Mouse (Mus musculus): Measurements from ENCODE around the gene Tle2. TPM values are rescaled to one million over a fixed set of nuclear protein-coding genes. Genes with fewer than 3 reads are reported as not detected.
A peak's percentile ranks its signal among the peaks of the same experiment; 100 is the strongest.

The Tle2 gene
- polyA plus RNA-seq, 1 experiment from 2014 or later: 3.0 TPM

GRCm38 (mm10) chr10:81544296-81545160 is 29.8 kb upstream of the Tle2 start:
- no peak for ATAC-seq
- H3K4me2 ChIP-seq (replicated peaks; ENCODE audit: low read depth): peak overlapping the region; percentile 75
- H3K4me3 ChIP-seq (ENCODE audit: low read depth, low read length): peak overlapping the region; percentile 80
- H3K27ac ChIP-seq (ENCODE audit: low read depth, low read length): peak overlapping the region; percentile 55
- under 1% methylated on average over 93 of the region's 93 CpGs for WGBS
- H3K36me3 ChIP-seq (ENCODE audit: control insufficient read depth, insufficient read depth): 0 out of 2 replicates have a peak, but pooled peaks cover 3% of the 10 kb centered on the region
- no peaks in the 10 kb centered on the region for H3K9me3 ChIP-seq (ENCODE audit: control insufficient read depth)
- no peaks in the 10 kb centered on the region for H3K27me3 ChIP-seq (replicated peaks; ENCODE audit: control insufficient read depth, insufficient read depth, low read length)
- TF ChIP-seq CTCF (IDR thresholded peaks at IDR 0.05; ENCODE audit: low read depth): no peak; the same call in 1 of the 2 replicates
- H3K4me1 ChIP-seq (replicated peaks; ENCODE audit: control insufficient read depth, insufficient read depth, low read length): peaks cover 3% of the 10 kb centered on the region
- H3K9ac ChIP-seq (ENCODE audit: low read depth, low read length): peak overlapping the region; percentile 86

DNA sequence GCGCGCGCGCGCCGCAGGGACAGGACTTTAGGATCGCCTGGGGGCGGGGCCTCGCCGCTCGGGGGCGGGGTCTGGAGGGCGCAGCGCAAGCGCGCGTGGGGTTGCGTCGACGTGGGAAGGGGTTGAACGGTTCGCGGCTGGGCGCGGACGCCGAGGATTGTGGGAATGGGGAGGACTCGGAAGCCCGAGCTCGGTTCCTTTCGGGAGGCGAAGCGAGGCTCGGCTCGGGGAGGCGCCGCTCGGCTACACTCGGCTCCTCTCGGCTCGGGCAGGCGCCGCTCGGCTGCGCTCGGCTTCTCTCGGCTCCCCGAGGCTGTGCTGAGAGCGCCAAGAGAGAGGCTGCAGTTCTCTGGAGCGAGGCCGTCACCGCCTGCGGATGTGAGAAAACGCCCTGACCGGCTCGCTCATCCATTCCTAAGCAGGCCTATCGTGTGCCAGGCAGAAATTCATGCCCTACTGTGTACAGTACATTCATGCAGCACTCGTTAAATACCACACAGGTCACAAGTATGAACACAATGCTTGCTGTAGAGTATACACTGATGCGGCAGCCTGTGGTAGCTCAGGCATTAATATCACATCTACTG is 29.1 kb upstream of the Tle2 start, which contains the start of gene Gna11:
Gene Gna11, minus strand, starts transcription at position 30 of the 587 bp plus-strand sequence.
- no peaks in the 10 kb centered on the region for H3K36me3 ChIP-seq (ENCODE audit: control insufficient read depth, insufficient read depth)
- H3K4me3 ChIP-seq (ENCODE audit: low read depth, low read length): peak within 1 kb of the TSS; percentile 80
- H3K27ac ChIP-seq (ENCODE audit: low read depth, low read length): peak within 1 kb of the TSS; percentile 91
- H3K27me3 ChIP-seq (replicated peaks; ENCODE audit: control insufficient read depth, insufficient read depth, low read length): no peaks in the 10 kb centered on the region
- no peaks in the 10 kb centered on the region for H3K9me3 ChIP-seq (ENCODE audit: control insufficient read depth)
- H3K9ac ChIP-seq (ENCODE audit: low read depth, low read length): peak within 1 kb of the TSS; percentile 86
- ATAC-seq: peak; percentile 84
- WGBS: under 1% methylated on average over 42 of the region's 59 CpGs
- H3K4me1 ChIP-seq (replicated peaks; ENCODE audit: control insufficient read depth, insufficient read depth, low read length): peaks cover 3% of the 10 kb centered on the region
- peak within 1 kb of the TSS; percentile 75 for H3K4me2 ChIP-seq (replicated peaks; ENCODE audit: low read depth)
- no peak for TF ChIP-seq CTCF (IDR thresholded peaks at IDR 0.05; ENCODE audit: low read depth)

GRCm38 (mm10) chr10:81546332-81546731 is 28.0 kb upstream of the Tle2 start:
- WGBS: 31% methylated on average over 5 of the region's 5 CpGs
- Histone ChIP-seq H3K4me1 (replicated peaks; ENCODE audit: control insufficient read depth, insufficient read depth, low read length) (peaks cover 4% of the 10 kb centered on the region; the same call in 1 of the 2 replicates), H3K27ac (ENCODE audit: low read depth, low read length) (peak overlapping the region; percentile 91), H3K9me3 (ENCODE audit: control insufficient read depth) (no peaks in the 10 kb centered on the region), H3K4me2 (replicated peaks; ENCODE audit: low read depth) (peak overlapping the region; percentile 75), H3K27me3 (replicated peaks; ENCODE audit: control insufficient read depth, insufficient read depth, low read length) (no peaks in the 10 kb centered on the region), H3K36me3 (ENCODE audit: control insufficient read depth, insufficient read depth) (no peaks in the 10 kb centered on the region), H3K9ac (ENCODE audit: low read depth, low read length) (no peak overlapping the region), H3K4me3 (ENCODE audit: low read depth, low read length) (no peak overlapping the region)
- ATAC-seq: peak; percentile 71
- TF ChIP-seq CTCF (IDR thresholded peaks at IDR 0.05; ENCODE audit: low read depth): no peak

GRCm38 (mm10) chr10:81546788-81547571 is 27.4 kb upstream of the Tle2 start:
- Histone ChIP-seq H3K4me3 (ENCODE audit: low read depth, low read length) (no peak overlapping the region), H3K27ac (ENCODE audit: low read depth, low read length) (peak overlapping the region; percentile 91), H3K36me3 (ENCODE audit: control insufficient read depth, insufficient read depth) (no peaks in the 10 kb centered on the region), H3K9ac (ENCODE audit: low read depth, low read length) (0 out of 2 replicates have a peak overlapping the region, but pooled peaks have one; percentile 31), H3K4me1 (replicated peaks; ENCODE audit: control insufficient read depth, insufficient read depth, low read length) (peaks cover 5% of the 10 kb centered on the region; the same call in 1 of the 2 replicates), H3K27me3 (replicated peaks; ENCODE audit: control insufficient read depth, insufficient read depth, low read length) (no peaks in the 10 kb centered on the region), H3K9me3 (ENCODE audit: control insufficient read depth) (no peaks in the 10 kb centered on the region), H3K4me2 (replicated peaks; ENCODE audit: low read depth) (0 out of 2 replicates have a peak overlapping the region, but pooled peaks have one; percentile 13)
- 61% methylated on average over 13 of the region's 13 CpGs for WGBS
- no peak for ATAC-seq
- TF ChIP-seq CTCF (IDR thresholded peaks at IDR 0.05; ENCODE audit: low read depth): no peak

DNA sequence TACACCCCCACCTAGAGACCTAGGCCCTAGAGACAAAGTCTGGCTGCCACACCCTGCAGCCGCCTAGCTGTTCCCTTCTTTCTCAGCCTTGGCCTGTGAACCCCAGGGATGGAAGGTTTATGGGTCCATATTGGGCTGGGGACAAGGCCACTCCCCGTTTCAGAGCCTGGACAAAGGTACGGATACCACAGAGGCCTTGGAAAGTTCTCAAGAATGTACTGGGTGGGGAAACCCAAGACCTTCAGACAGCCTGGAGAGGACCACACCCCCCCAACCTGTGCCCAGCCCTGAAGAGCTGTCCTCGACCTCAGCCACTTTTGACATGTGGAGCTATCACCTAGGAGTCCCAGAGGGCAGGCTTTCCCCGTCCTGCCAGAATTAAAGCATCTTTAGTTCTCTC is 25.4 kb upstream of the Tle2 start:
- peak overlapping the region; percentile 75 for H3K27ac ChIP-seq (ENCODE audit: low read depth, low read length)
- ATAC-seq: peak; percentile 2; the same call in 1 of the 2 replicates
- H3K9me3 ChIP-seq (ENCODE audit: control insufficient read depth): no peaks in the 10 kb centered on the region

More for the DNA sequence above, 25.4 kb upstream of the Tle2 start:
- Histone ChIP-seq H3K27me3 (replicated peaks; ENCODE audit: control insufficient read depth, insufficient read depth, low read length) (no peaks in the 10 kb centered on the region), H3K4me3 (ENCODE audit: low read depth, low read length) (no peak overlapping the region), H3K4me1 (replicated peaks; ENCODE audit: control insufficient read depth, insufficient read depth, low read length) (0 out of 2 replicates have a peak, but pooled peaks cover 5% of the 10 kb centered on the region), H3K4me2 (replicated peaks; ENCODE audit: low read depth) (no peak overlapping the region), H3K36me3 (ENCODE audit: control insufficient read depth, insufficient read depth) (no peaks in the 10 kb centered on the region), H3K9ac (ENCODE audit: low read depth, low read length) (no peak overlapping the region)
- 36% methylated on average over 5 of the region's 5 CpGs for WGBS
- no peak for TF ChIP-seq CTCF (IDR thresholded peaks at IDR 0.05; ENCODE audit: low read depth)

All from intestine, postnatal 0 days (tissue).